Mouse (Mus musculus) liver, postnatal 0 days (tissue): Measurements from ENCODE around the gene Acot6. TPM values are rescaled to one million over a fixed set of nuclear protein-coding genes. Genes with fewer than 3 reads are reported as not detected.

Experiments used
- ATAC-seq: fragments of 200-750 bp; cut with Nextera tagmentation; 2 replicates; pipeline ENCODE4 v1.8.0; 2017; ENCODE audit warnings: mild to moderate bottlenecking, moderate library complexity
- DNase-seq: peaks from one replicate; pipeline ENCODE4 v3.0.0-alpha.2; 2016
- H3K27ac ChIP-seq: fragments of 300-500 bp; sonication (generic); 2 replicates; pipeline ENCODE4 v1.5.1; 2014; ENCODE audit warnings: antibody characterized with exemption, moderate library complexity, mild to moderate bottlenecking, low read depth
- H3K27me3 ChIP-seq: fragments of 300-500 bp; sonication (generic); 2 replicates; pipeline ENCODE4 v1.6.1; 2014; ENCODE audit warnings: low read length, control low read depth, mixed read lengths; ENCODE audit not compliant: insufficient read depth
- H3K36me3 ChIP-seq: fragments of 300-500 bp; sonication (generic); replicated peaks from 2 replicates; pipeline ENCODE4 v1.6.1; 2014; ENCODE audit warnings: mild to moderate bottlenecking, control low read depth, low read length, moderate library complexity, mixed read lengths; ENCODE audit not compliant: insufficient read depth
- H3K4me1 ChIP-seq: fragments of 300-500 bp; sonication (generic); 2 replicates; pipeline ENCODE4 v1.6.1; 2014; ENCODE audit warnings: antibody characterized with exemption, mild to moderate bottlenecking, control low read depth; ENCODE audit not compliant: insufficient read depth
- H3K4me2 ChIP-seq: fragments of 300-500 bp; sonication (generic); 2 replicates; pipeline ENCODE4 v1.6.1; 2014; ENCODE audit warnings: low read depth, mild to moderate bottlenecking, low read length, moderate library complexity, mixed read lengths
- H3K4me3 ChIP-seq: fragments of 300-500 bp; sonication (generic); 2 replicates; pipeline ENCODE4 v1.5.1; 2014; ENCODE audit warnings: low read depth, low read length
- H3K9ac ChIP-seq: fragments of 300-500 bp; sonication (generic); replicated peaks from 2 replicates; pipeline ENCODE4 v1.6.1; 2014; ENCODE audit warnings: mild to moderate bottlenecking, moderate library complexity
- H3K9me3 ChIP-seq: fragments of 300-500 bp; sonication (generic); 2 replicates; pipeline ENCODE4 v1.6.1; 2016; ENCODE audit warnings: mild to moderate bottlenecking, control low read depth, low read length, mixed read lengths
- CTCF ChIP-seq: sonication (generic); IDR thresholded peaks from 2 replicates; pipeline ENCODE4 v1.5.1; 2016; ENCODE audit warnings: antibody characterized with exemption, low read depth
- EP300 ChIP-seq: IDR thresholded peaks from 2 replicates; pipeline ENCODE4 v1.6.1; 2016; ENCODE audit warnings: antibody characterized with exemption, low read depth, mild to moderate bottlenecking
- WGBS: fragments of 180-500 bp; shearing (Covaris S2); extraction: QIAGEN DNeasy Blood & Tissue Kit; methylation state at CpG from one replicate; pipeline ENCODE4 v1.1.7; 2014; ENCODE audit not compliant: insufficient replicate concordance; 5-methylcytosine and 5-hydroxymethylcytosine counted together
- polyA plus RNA-seq: library from polyadenylated mRNA; unstranded; fragments of >200 nt; fragmentation: Nextera tagmentation; extraction: Ambion mirVana; gene quantifications from 2 replicates; pipeline ENCODE4 v1.2.1, GENCODE M21; 2015

Gene Acot6
- polyA plus RNA-seq, 1 experiment from 2014 or later, result 1.9 TPM

DNA sequence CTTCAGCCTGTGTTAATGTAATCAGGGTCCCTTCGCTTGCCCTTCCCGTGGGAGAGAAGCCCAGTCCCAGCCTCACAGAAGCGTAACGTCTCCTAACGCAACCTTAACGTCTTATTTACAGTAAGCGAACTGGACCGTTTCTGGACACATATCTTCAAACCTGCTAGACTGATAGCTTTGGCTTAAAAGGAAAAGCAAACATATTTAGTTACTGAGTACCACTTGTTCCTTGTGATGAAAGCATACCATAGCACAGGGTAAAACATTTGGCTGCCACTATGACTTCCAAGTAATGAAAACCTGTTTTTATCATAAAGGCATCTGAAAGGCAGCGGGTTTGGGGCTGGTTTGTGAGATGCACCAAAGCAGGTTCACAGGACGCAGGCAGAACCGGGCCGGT, 25.4 kb downstream of the Acot6 start:
- H3K4me2 ChIP-seq, result no peak overlapping the region

DNA sequence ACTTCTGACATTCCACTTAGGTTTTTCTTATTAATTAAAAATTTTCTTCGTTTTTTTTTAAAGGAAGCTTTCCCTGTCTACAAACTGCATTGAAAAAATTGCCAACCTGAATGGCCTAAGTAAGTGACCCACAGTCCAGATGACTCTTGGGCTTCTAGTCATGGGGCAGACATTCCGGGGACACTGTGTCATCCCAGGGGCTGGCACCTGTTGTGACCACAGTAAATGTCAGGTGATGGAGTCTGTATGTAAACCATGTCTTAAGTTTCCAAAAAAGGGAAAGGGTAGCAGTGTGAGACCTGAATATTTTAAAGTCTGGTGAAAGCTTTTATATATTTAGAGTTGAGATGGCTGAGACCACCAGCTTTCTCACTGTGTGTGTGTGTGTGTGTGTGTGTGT, 26.4 kb downstream of the Acot6 start:
- Histone ChIP-seq H3K27me3 (no peaks in the 10 kb centered on the region), H3K36me3 (no peaks in the 10 kb centered on the region; the same call in 1 of the 2 replicates), H3K4me1 (peaks cover 2% of the 10 kb centered on the region; the same call in 1 of the 2 replicates), H3K4me3 (no peak overlapping the region), H3K9ac (no peak overlapping the region), H3K4me2 (no peak overlapping the region), H3K9me3 (no peaks in the 10 kb centered on the region), H3K27ac (no peak overlapping the region)
- DNase-seq (no peak), ATAC-seq (no peak)
- TF ChIP-seq CTCF (no peak), EP300 (no peak)
- WGBS, result 73% methylated on average over 2 of the region's 2 CpGs

More for the DNA sequence above, 25.4 kb downstream of the Acot6 start:
- H3K27ac ChIP-seq, result no peak overlapping the region
- no peak overlapping the region for H3K4me3 ChIP-seq
- WGBS, result 82% methylated on average over 12 of the region's 12 CpGs
- TF ChIP-seq EP300 (no peak), CTCF (no peak)
- no peaks in the 10 kb centered on the region for H3K9me3 ChIP-seq
- H3K4me1 ChIP-seq, result peaks cover 2% of the 10 kb centered on the region; the same call in 1 of the 2 replicates
- no peak for DNase-seq
- H3K9ac ChIP-seq, result no peak overlapping the region
- no peak for ATAC-seq
- H3K36me3 ChIP-seq, result no peaks in the 10 kb centered on the region
- H3K27me3 ChIP-seq, result no peaks in the 10 kb centered on the region

DNA sequence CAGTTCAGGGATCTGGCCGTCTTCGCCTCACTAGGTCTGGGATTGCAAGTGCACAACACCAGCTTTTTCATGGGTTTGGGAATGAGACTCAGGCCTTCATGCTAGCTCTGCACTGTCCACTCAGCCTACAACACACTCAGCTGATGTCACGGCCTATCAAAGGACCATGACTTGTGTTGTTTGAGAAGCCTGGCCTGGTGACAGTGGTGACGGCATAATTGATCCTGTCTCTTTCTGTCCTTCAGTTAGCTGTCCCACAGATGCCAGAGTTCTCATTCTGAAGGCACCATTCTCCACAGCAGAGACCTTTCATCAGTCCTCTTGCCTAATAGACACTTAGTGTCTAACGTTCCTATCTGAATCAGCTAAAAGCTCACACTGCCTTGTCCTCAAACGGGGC, 28.1 kb downstream of the Acot6 start:
- Histone ChIP-seq H3K9ac (no peak overlapping the region), H3K36me3 (no peaks in the 10 kb centered on the region; the same call in 1 of the 2 replicates), H3K4me3 (no peak overlapping the region), H3K27me3 (no peaks in the 10 kb centered on the region), H3K4me1 (peaks cover 2% of the 10 kb centered on the region; the same call in 1 of the 2 replicates), H3K27ac (no peak overlapping the region), H3K9me3 (no peaks in the 10 kb centered on the region), H3K4me2 (no peak overlapping the region)
- ATAC-seq (peak; percentile 95), DNase-seq (peak; percentile 61)
- WGBS, result 72% methylated on average over 6 of the region's 6 CpGs
- no peak for TF ChIP-seq EP300
- no peak for TF ChIP-seq CTCF

DNA sequence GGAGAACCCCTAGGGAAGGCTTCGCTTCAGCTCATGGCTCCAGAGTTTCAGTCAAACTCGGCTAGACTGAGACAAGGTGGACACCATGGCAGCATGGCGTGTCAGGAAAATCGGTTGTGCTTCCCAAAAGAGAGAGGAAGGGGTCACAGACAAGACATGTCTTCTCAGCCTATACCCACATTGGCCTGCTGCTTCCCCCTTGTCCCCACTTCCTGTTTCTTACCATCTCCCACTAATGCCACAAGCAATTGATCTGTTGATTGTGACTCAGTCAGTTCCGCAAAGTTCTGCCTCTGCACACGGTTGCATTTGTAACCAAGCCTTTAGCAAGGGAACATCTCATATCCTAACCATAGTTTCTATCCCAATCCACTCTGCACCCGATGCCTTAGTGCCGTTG, 29.5 kb downstream of the Acot6 start:
- no peak for ATAC-seq
- TF ChIP-seq CTCF, result no peak
- TF ChIP-seq EP300, result no peak
- Histone ChIP-seq H3K9me3 (no peaks in the 10 kb centered on the region), H3K9ac (no peak overlapping the region), H3K4me1 (no peaks in the 10 kb centered on the region), H3K4me2 (no peak overlapping the region), H3K27ac (no peak overlapping the region), H3K4me3 (no peak overlapping the region), H3K36me3 (no peaks in the 10 kb centered on the region; the same call in 1 of the 2 replicates), H3K27me3 (no peaks in the 10 kb centered on the region)
- WGBS, result 69% methylated on average over 8 of the region's 8 CpGs
- DNase-seq, result no peak

DNA sequence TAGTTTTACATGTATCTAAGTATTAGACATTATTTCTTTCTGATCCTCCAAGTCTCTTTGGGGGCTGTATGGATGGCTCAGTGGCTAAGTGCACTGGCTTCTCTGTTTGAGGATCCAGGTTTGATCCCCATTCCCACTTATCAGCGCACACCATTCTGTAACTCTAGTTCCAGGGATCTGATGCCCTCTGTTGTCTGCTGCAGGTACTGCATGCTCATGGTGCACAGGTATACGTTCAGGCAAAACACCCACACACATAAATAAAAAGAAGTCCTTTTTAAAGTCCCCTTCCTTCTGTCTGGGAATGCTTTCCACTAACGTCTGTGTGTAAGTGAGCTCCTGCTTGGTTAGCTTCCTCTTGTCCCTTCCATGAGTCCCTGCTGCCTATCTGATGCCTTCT, 31.8 kb downstream of the Acot6 start:
- no peaks in the 10 kb centered on the region for H3K9me3 ChIP-seq
- ATAC-seq, result no peak
- WGBS, result 64% methylated on average over 3 of the region's 3 CpGs
- H3K4me1 ChIP-seq, result no peaks in the 10 kb centered on the region
- no peak overlapping the region for H3K4me3 ChIP-seq
- H3K4me2 ChIP-seq, result no peak overlapping the region
- DNase-seq, result peak; percentile 62
- no peak overlapping the region for H3K27ac ChIP-seq
- H3K27me3 ChIP-seq, result no peaks in the 10 kb centered on the region
- H3K36me3 ChIP-seq, result peaks cover 2% of the 10 kb centered on the region
- TF ChIP-seq CTCF, result peak; percentile 82
- TF ChIP-seq EP300, result no peak
- H3K9ac ChIP-seq, result no peak overlapping the region

DNA sequence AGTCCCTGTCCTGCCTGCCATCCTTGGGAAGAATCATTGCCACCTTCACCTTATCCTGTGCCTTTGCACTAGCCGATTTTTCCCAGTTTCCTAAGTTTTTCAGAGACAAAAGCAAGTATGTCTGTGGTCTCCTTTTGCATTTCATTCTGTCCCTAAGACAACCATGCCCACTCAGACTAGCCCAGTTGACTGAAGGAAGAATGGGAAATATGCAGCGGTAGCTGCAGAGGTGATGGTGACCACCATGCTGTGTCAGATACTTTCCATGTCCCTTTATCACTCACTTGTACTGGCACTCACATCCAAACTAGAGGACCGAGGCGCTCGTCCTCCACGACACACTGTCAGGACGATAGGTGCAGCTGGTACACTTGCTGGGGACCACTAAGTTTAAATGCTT, 36.7 kb downstream of the Acot6 start:
- no peak overlapping the region for H3K27ac ChIP-seq

More for the DNA sequence above, 36.7 kb downstream of the Acot6 start:
- H3K4me2 ChIP-seq, result no peak overlapping the region
- no peak for ATAC-seq
- 88% methylated on average over 7 of the region's 7 CpGs for WGBS
- H3K9ac ChIP-seq, result no peak overlapping the region
- H3K4me1 ChIP-seq, result no peaks in the 10 kb centered on the region
- H3K4me3 ChIP-seq, result no peak overlapping the region
- peaks cover 5% of the 10 kb centered on the region; the same call in 1 of the 2 replicates for H3K36me3 ChIP-seq
- no peaks in the 10 kb centered on the region for H3K27me3 ChIP-seq
- no peak for DNase-seq
- TF ChIP-seq EP300 (no peak), CTCF (no peak)
- H3K9me3 ChIP-seq, result no peaks in the 10 kb centered on the region
